11 mouse cellular contexts compared by ENCODE assay signal in the genomic region with DNA sequence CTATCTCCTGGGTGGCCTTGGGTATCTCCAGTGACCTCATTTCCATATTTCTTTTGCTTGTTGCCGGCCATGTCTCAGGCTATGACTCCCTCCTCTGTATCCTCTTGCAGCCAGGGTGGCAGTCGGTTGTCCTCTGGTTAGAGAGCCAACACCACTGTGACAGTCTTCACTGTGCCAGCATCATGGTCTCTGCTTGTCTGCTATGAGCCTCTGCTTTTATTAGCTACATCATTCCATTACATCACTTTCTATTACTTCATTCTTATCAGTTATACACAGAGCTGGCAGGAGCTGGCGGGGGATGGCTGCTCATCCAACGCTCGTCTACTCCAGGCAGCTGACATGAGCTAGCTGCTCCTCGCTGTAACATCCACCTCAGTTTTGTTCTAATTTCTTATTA. TPM values are rescaled to one million over a fixed set of nuclear protein-coding genes. Genes with fewer than 3 reads are reported as not detected.
DNase-seq lines count a peak whose midpoint lies in the region; ATAC-seq lines count a peak whose summit lies in the region.
"Had no signal": no experiment of that assay in that cellular context is flagged by ENCODE, and none has a peak within 500 bp of the region (broad histone marks: within the 10 kb centered on the region; RNA-seq: fewer than 3 reads in every experiment).

No protein-coding gene starts in this region.

- H3K4me1 ChIP-seq in liver, embryonic 11.5 days (replicated peaks; ENCODE audit: control insufficient read depth, insufficient read depth, low read length), result peaks cover 20% of the 10 kb centered on the region
- H3K4me1 ChIP-seq in forebrain, embryonic 10.5 days, result peaks cover 22% of the 10 kb centered on the region
- H3K4me1 ChIP-seq in midbrain, embryonic 11.5 days (ENCODE audit: control insufficient read depth, insufficient read depth, low read length), result peaks cover 8% of the 10 kb centered on the region; the same call in 1 of the 2 replicates

- H3K4me2 ChIP-seq in liver, embryonic 11.5 days, result peak overlapping the region; percentile 47
- H3K4me2 ChIP-seq in midbrain, embryonic 11.5 days, result no peak overlapping the region
- H3K4me2 ChIP-seq: limb, embryonic 13.5 days had no signal

- no peaks in the 10 kb centered on the region for H3K36me3 ChIP-seq in liver, embryonic 11.5 days (ENCODE audit: control insufficient read depth, insufficient read depth, low read length)
- no peaks in the 10 kb centered on the region for H3K36me3 ChIP-seq in forebrain, embryonic 10.5 days (replicated peaks)
- H3K36me3 ChIP-seq in midbrain, embryonic 11.5 days (ENCODE audit: control insufficient read depth, insufficient read depth, low read length), result no peaks in the 10 kb centered on the region
- H3K36me3 ChIP-seq: limb, embryonic 13.5 days had no signal

- intact Hi-C loops in left cerebral cortex, postnatal 25 days (cut with DNase I), result no loop called here

- H3K4me3 ChIP-seq in liver, embryonic 11.5 days (ENCODE audit: low read depth, low read length), result no peak overlapping the region
- no peak overlapping the region for H3K4me3 ChIP-seq in forebrain, embryonic 10.5 days
- no peak overlapping the region for H3K4me3 ChIP-seq in midbrain, embryonic 11.5 days (ENCODE audit: low read depth, low read length)
- H3K4me3 ChIP-seq: limb, embryonic 13.5 days had no signal

- peak overlapping the region; percentile 74 for H3K27ac ChIP-seq in liver, embryonic 11.5 days (ENCODE audit: low read depth, low read length)
- no peak overlapping the region for H3K27ac ChIP-seq in forebrain, embryonic 10.5 days
- no peak overlapping the region for H3K27ac ChIP-seq in midbrain, embryonic 11.5 days (ENCODE audit: low read depth, low read length)
- H3K27ac ChIP-seq: limb, embryonic 13.5 days had no signal

- peak; percentile 21 to 44 for DNase-seq in adrenal gland, postnatal 36 days
- no peak for DNase-seq in adrenal gland, postnatal 25 days
- DNase-seq in MN1 (ENCODE audit: low spot score), result peak; percentile 43
- peak; percentile 61 to 70 for DNase-seq in heart, adult 9 months (ENCODE audit: low spot score in 2 of 2)
- DNase-seq in liver, embryonic 11.5 days (ENCODE audit: low spot score), result no peak
- no peak for DNase-seq in forebrain, embryonic 10.5 days (ENCODE audit: extremely low spot score, low spot score)
- no peak for DNase-seq in left cerebral cortex, postnatal 25 days (ENCODE audit: low spot score in 2 of 2)
- DNase-seq in midbrain, embryonic 11.5 days (ENCODE audit: low spot score, missing footprints), result no peak

- 44% methylated on average over 6 of the region's 6 CpGs for WGBS in liver, embryonic 11.5 days
- 90% methylated on average over 6 of the region's 6 CpGs for WGBS in forebrain, embryonic 10.5 days
- WGBS in midbrain, embryonic 11.5 days, result 89% methylated on average over 6 of the region's 6 CpGs

- no peaks in the 10 kb centered on the region for H3K9me3 ChIP-seq in liver, embryonic 11.5 days (ENCODE audit: control insufficient read depth, low read length)
- H3K9me3 ChIP-seq in forebrain, embryonic 10.5 days, result no peaks in the 10 kb centered on the region
- no peaks in the 10 kb centered on the region for H3K9me3 ChIP-seq in midbrain, embryonic 11.5 days (ENCODE audit: control insufficient read depth, low read length)
- H3K9me3 ChIP-seq: limb, embryonic 13.5 days had no signal

- peak; percentile 86 for ATAC-seq in liver, embryonic 11.5 days (replicated peaks; ENCODE audit: low FRiP score)
- ATAC-seq in midbrain, embryonic 11.5 days (ENCODE audit: low FRiP score), result no peak
- ATAC-seq: hindbrain, embryonic 16.5 days had no signal

- peaks cover 7% of the 10 kb centered on the region; the same call in 1 of the 2 replicates for H3K27me3 ChIP-seq in liver, embryonic 11.5 days (replicated peaks; ENCODE audit: control insufficient read depth, insufficient read depth, low read length)
- no peaks in the 10 kb centered on the region for H3K27me3 ChIP-seq in forebrain, embryonic 10.5 days (ENCODE audit: poor library complexity, severe bottlenecking)
- H3K27me3 ChIP-seq in midbrain, embryonic 11.5 days (ENCODE audit: control insufficient read depth, insufficient read depth, low read length), result no peaks in the 10 kb centered on the region

- H3K9ac ChIP-seq in liver, embryonic 11.5 days (ENCODE audit: low read depth, low read length), result peak overlapping the region; percentile 55
- H3K9ac ChIP-seq in midbrain, embryonic 11.5 days (ENCODE audit: low read length), result no peak overlapping the region
- H3K9ac ChIP-seq: limb, embryonic 13.5 days had no signal

RNA-seq across cellular contexts. Expression of a gene that starts 11.3 kb away (rescaled TPM):
- total RNA-seq in adrenal gland, postnatal 36 days (2021), result 1 to 10 TPM in 1 of 2 experiments, under 1 TPM in 1; 0.26 to 4.1 TPM
- total RNA-seq in adrenal gland, postnatal 25 days (2021), result 5.6 and 6.2 TPM in 2 replicates
- polyA plus RNA-seq in liver, embryonic 11.5 days (2014; fragmentation: Nextera tagmentation; extraction: Ambion mirVana), result 0.25 and 0.31 TPM in 2 replicates
- 0.09 and 0.14 TPM in 2 replicates for polyA plus RNA-seq in forebrain, embryonic 10.5 days (2016; fragmentation: Nextera tagmentation; extraction: Ambion mirVana)
- under 1 TPM; 0.48 to 0.85 TPM for total RNA-seq in left cerebral cortex, postnatal 25 days (2021)
- 0.29 and 0.56 TPM in 2 replicates for polyA plus RNA-seq in midbrain, embryonic 11.5 days (2014; fragmentation: Nextera tagmentation; extraction: Ambion mirVana)

RNA-seq across cellular contexts. Expression of a gene that starts 18.2 kb away (rescaled TPM):
- total RNA-seq in adrenal gland, postnatal 36 days (2021), result 100 to 1,000 TPM in 1 of 2 experiments, 10 to 100 TPM in 1; 42.9 to 150 TPM
- 126 and 172 TPM in 2 replicates for total RNA-seq in adrenal gland, postnatal 25 days (2021)
- 17.4 and 20.1 TPM in 2 replicates for polyA plus RNA-seq in liver, embryonic 11.5 days (2014; fragmentation: Nextera tagmentation; extraction: Ambion mirVana)
- 36.1 and 36.3 TPM in 2 replicates for polyA plus RNA-seq in forebrain, embryonic 10.5 days (2016; fragmentation: Nextera tagmentation; extraction: Ambion mirVana)
- total RNA-seq in left cerebral cortex, postnatal 25 days (2021), result 10 to 100 TPM; 47.5 to 51.4 TPM
- 39.6 and 41.8 TPM in 2 replicates for polyA plus RNA-seq in midbrain, embryonic 11.5 days (2014; fragmentation: Nextera tagmentation; extraction: Ambion mirVana)

RNA-seq across cellular contexts. Expression of a gene that starts 43.5 kb away (rescaled TPM):
- total RNA-seq in adrenal gland, postnatal 36 days (2021), result under 1 TPM in 1 of 2 experiments, not detected in 1; 0.16 TPM
- 0.52 TPM in 1 of 2 replicates, not detected in the other for total RNA-seq in adrenal gland, postnatal 25 days (2021)
- 0.10 TPM in 1 of 2 replicates, not detected in the other for polyA plus RNA-seq in liver, embryonic 11.5 days (2014; fragmentation: Nextera tagmentation; extraction: Ambion mirVana)
- 0.58 and 0.61 TPM in 2 replicates for polyA plus RNA-seq in forebrain, embryonic 10.5 days (2016; fragmentation: Nextera tagmentation; extraction: Ambion mirVana)
- total RNA-seq in left cerebral cortex, postnatal 25 days (2021), result 1 to 10 TPM; 2.4 to 2.7 TPM
- 0.25 and 0.31 TPM in 2 replicates for polyA plus RNA-seq in midbrain, embryonic 11.5 days (2014; fragmentation: Nextera tagmentation; extraction: Ambion mirVana)

RNA-seq across cellular contexts. Expression of a gene that starts 47.6 kb away (rescaled TPM):
- 1 to 10 TPM; 6.7 to 7.2 TPM for total RNA-seq in adrenal gland, postnatal 36 days (2021)
- total RNA-seq in adrenal gland, postnatal 25 days (2021), result 2.1 and 5.9 TPM in 2 replicates
- polyA plus RNA-seq in liver, embryonic 11.5 days (2014; fragmentation: Nextera tagmentation; extraction: Ambion mirVana), result 23.1 and 24.4 TPM in 2 replicates
- polyA plus RNA-seq in forebrain, embryonic 10.5 days (2016; fragmentation: Nextera tagmentation; extraction: Ambion mirVana), result 0.68 and 0.93 TPM in 2 replicates
- 1 to 10 TPM; 1.3 to 1.7 TPM for total RNA-seq in left cerebral cortex, postnatal 25 days (2021)
- 0.93 and 1.2 TPM in 2 replicates for polyA plus RNA-seq in midbrain, embryonic 11.5 days (2014; fragmentation: Nextera tagmentation; extraction: Ambion mirVana)
- polyA plus RNA-seq: midbrain, postnatal 0 days had no signal

Comparison
In these comparisons a context has a peak if more than half of its experiments do, and no peak if none do; other contexts are left out.
1. DNase-seq: peak in adrenal gland, postnatal 36 days (2 of 2), MN1 (single experiment) and heart, adult 9 months (2 of 2); none in adrenal gland, postnatal 25 days (single experiment), liver, embryonic 11.5 days (single experiment), forebrain, embryonic 10.5 days (single experiment), left cerebral cortex, postnatal 25 days (0 of 2) and midbrain, embryonic 11.5 days (single experiment).